Mouse (Mus musculus): ENCODE data around the gene Ndc1. TPM values are rescaled to one million over a fixed set of nuclear protein-coding genes. Genes with fewer than 3 reads are reported as not detected.
A peak's percentile ranks its signal among the peaks of the same experiment; 100 is the strongest.

The Ndc1 gene
- polyA plus RNA-seq, 1 experiment = 13.2 TPM

DNA sequence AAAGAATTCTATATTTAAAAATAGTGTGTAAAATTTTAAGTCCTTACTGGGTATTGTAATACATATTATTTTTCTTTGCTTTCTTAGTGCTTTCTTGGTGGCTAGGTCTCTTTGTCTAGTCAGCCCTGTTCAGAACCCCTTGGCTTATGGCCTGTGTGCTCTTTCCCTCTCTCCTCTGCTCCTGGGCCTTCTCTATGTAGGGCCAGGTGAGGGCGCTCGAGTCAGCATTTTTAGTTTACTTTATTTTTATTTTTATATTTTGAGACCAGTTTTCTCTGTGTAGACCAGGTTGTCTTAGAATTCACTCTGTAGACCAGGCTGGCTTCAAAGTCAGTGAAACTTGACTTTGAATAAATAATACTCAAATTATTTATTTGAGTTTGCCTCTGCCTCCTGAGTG lies 4.7 kb downstream of the Ndc1 start:
- WGBS = 52% methylated on average over 2 of the region's 2 CpGs
- Histone ChIP-seq H3K4me3 (replicated peaks; ENCODE audit: insufficient read depth, low read depth, low read length) (no peak overlapping the region), H3K27me3 (ENCODE audit: control insufficient read depth, insufficient read depth, low read length) (no peaks in the 10 kb centered on the region), H3K27ac (ENCODE audit: insufficient read depth, low read length) (no peak overlapping the region), H3K4me1 (ENCODE audit: control insufficient read depth, insufficient read depth, low read length) (no peaks in the 10 kb centered on the region)
- TF ChIP-seq POLR2A (IDR thresholded peaks at IDR 0.05; ENCODE audit: borderline replicate concordance, insufficient read depth, low read length) (no peak), CTCF (IDR thresholded peaks at IDR 0.05; ENCODE audit: borderline replicate concordance, insufficient read depth, low read depth, low read length) (no peak; the same call in 1 of the 2 replicates)
- DNase-seq = no peak

DNA sequence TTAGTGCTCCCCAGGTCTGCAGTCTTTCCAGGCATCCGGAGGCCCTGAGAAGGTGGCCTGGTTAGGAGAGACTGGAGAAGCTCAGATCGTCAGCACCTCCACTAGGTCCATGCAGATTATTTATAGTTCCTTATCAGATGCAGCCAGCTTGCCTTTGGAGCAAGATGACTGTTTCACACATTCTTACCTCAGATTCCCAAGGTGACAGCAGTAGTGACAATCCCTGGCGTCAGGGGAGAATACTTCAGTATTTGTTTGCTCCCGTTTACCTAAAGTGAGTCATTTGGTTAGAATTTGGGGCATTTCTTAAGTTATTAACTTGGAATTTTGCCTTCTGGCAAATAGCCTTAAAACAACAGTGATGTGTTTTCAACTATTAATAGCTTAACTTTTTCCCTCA lies 7.1 kb downstream of the Ndc1 start:
- Histone ChIP-seq H3K4me1 (ENCODE audit: control insufficient read depth, insufficient read depth, low read length) (no peaks in the 10 kb centered on the region), H3K27me3 (ENCODE audit: control insufficient read depth, insufficient read depth, low read length) (no peaks in the 10 kb centered on the region), H3K4me3 (replicated peaks; ENCODE audit: insufficient read depth, low read depth, low read length) (no peak overlapping the region), H3K27ac (ENCODE audit: insufficient read depth, low read length) (no peak overlapping the region)
- WGBS = 83% methylated on average over 4 of the region's 4 CpGs
- no peak for TF ChIP-seq POLR2A (IDR thresholded peaks at IDR 0.05; ENCODE audit: borderline replicate concordance, insufficient read depth, low read length)
- TF ChIP-seq CTCF (IDR thresholded peaks at IDR 0.05; ENCODE audit: borderline replicate concordance, insufficient read depth, low read depth, low read length) = no peak
- DNase-seq = no peak

DNA sequence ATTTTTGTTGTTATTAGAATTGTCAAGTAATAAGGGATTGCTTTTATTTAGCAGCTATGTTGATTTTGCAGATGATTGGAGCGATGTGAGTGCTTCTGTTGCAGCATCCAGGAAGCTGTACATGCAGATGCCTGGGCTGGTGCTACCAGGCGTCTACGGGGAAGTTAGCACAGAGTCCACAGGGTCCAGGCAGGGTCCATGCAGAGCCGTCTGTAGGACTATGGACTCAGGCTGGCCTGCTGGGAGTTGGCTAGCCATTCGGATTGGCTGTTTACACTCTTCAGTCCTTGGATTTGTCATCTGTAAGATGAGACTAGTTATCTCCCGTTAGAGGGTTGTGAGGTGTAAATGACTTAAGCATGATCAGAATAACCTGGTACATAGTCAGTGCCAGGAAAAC lies 11.4 kb downstream of the Ndc1 start:
- WGBS = 75% methylated on average over 6 of the region's 6 CpGs

DNA sequence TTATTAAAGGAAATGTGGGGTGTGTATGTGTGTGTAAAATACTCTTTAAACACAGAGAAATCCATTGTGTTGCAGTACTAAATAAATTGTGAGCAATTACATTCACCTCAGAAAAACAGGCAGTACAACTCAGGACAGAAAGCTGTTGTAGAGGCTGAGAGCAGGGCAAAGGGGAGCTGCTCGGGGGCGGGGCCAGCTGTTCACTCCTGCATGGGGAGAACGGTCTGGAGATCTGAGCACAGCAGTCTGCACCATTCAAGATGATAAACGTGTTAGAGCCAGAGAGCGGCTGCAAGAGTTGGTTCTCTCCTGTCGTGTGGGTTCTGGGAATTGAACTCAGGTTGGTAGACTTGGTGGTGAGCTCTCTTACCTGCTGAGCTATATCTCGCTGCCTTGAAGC lies 13.3 kb downstream of the Ndc1 start:
- no peak for TF ChIP-seq POLR2A (IDR thresholded peaks at IDR 0.05; ENCODE audit: borderline replicate concordance, insufficient read depth, low read length)
- no peak for TF ChIP-seq CTCF (IDR thresholded peaks at IDR 0.05; ENCODE audit: borderline replicate concordance, insufficient read depth, low read depth, low read length)
- no peaks in the 10 kb centered on the region for H3K27me3 ChIP-seq (ENCODE audit: control insufficient read depth, insufficient read depth, low read length)
- no peaks in the 10 kb centered on the region for H3K4me1 ChIP-seq (ENCODE audit: control insufficient read depth, insufficient read depth, low read length)
- 83% methylated on average over 7 of the region's 7 CpGs for WGBS
- H3K4me3 ChIP-seq (replicated peaks; ENCODE audit: insufficient read depth, low read depth, low read length) = no peak overlapping the region
- no peak for DNase-seq
- no peak overlapping the region for H3K27ac ChIP-seq (ENCODE audit: insufficient read depth, low read length)

More for the DNA sequence above, 11.4 kb downstream of the Ndc1 start:
- H3K4me3 ChIP-seq (replicated peaks; ENCODE audit: insufficient read depth, low read depth, low read length) = no peak overlapping the region
- H3K27ac ChIP-seq (ENCODE audit: insufficient read depth, low read length) = no peak overlapping the region
- H3K4me1 ChIP-seq (ENCODE audit: control insufficient read depth, insufficient read depth, low read length) = no peaks in the 10 kb centered on the region
- DNase-seq = no peak
- H3K27me3 ChIP-seq (ENCODE audit: control insufficient read depth, insufficient read depth, low read length) = no peaks in the 10 kb centered on the region
- TF ChIP-seq CTCF (IDR thresholded peaks at IDR 0.05; ENCODE audit: borderline replicate concordance, insufficient read depth, low read depth, low read length) = no peak
- TF ChIP-seq POLR2A (IDR thresholded peaks at IDR 0.05; ENCODE audit: borderline replicate concordance, insufficient read depth, low read length) = no peak

DNA sequence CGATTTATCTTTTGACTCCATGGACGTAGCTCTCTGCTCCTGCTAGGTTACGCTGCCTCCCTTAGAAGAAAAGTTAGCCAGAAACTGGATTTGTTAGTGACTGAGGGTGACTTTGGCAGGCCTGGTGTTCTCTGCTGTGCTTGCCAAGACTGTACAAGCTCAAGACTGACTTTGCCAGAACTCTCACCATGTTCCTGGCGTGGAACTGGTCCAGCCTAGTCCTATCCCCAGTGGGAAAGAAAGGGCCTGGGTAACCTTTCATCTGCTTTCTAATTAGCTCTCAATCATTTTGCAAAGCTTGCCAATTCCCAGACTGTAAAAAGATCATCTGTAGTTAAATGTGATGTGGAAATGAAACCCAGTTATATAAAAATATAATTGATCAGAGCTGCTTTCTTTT lies 19.5 kb downstream of the Ndc1 start:
- no peaks in the 10 kb centered on the region for H3K27me3 ChIP-seq (ENCODE audit: control insufficient read depth, insufficient read depth, low read length)
- TF ChIP-seq CTCF (IDR thresholded peaks at IDR 0.05; ENCODE audit: borderline replicate concordance, insufficient read depth, low read depth, low read length) = no peak
- no peak for TF ChIP-seq POLR2A (IDR thresholded peaks at IDR 0.05; ENCODE audit: borderline replicate concordance, insufficient read depth, low read length)
- peaks cover 6% of the 10 kb centered on the region for H3K4me1 ChIP-seq (ENCODE audit: control insufficient read depth, insufficient read depth, low read length)
- DNase-seq = peak; percentile 33 to 66
- WGBS = 30% methylated on average over 4 of the region's 4 CpGs
- no peak overlapping the region for H3K4me3 ChIP-seq (replicated peaks; ENCODE audit: insufficient read depth, low read depth, low read length)
- no peak overlapping the region for H3K27ac ChIP-seq (ENCODE audit: insufficient read depth, low read length)

DNA sequence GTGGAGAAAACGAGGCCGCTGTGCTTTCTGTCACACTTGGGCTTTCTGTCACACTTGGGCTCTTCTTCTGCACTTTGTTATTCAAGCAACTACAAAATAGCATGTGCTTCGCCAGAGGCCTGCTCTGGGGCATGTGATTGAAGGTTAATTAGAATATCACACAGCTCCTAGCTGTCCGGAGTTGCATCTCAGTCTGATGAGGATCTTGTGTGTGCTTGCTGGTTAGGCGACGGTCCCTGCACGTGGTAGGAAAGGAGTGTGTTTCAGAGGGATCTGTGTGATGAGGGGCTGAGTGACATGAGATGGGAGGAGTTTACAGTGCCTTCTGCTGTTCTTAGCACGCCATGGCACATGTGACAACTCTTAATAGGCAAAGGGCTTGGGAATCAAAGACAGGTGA lies 19.9 kb downstream of the Ndc1 start:
- no peak for TF ChIP-seq CTCF (IDR thresholded peaks at IDR 0.05; ENCODE audit: borderline replicate concordance, insufficient read depth, low read depth, low read length)
- TF ChIP-seq POLR2A (IDR thresholded peaks at IDR 0.05; ENCODE audit: borderline replicate concordance, insufficient read depth, low read length) = no peak
- 68% methylated on average over 8 of the region's 8 CpGs for WGBS
- Histone ChIP-seq H3K27ac (ENCODE audit: insufficient read depth, low read length) (no peak overlapping the region), H3K27me3 (ENCODE audit: control insufficient read depth, insufficient read depth, low read length) (no peaks in the 10 kb centered on the region), H3K4me1 (ENCODE audit: control insufficient read depth, insufficient read depth, low read length) (peaks cover 6% of the 10 kb centered on the region), H3K4me3 (replicated peaks; ENCODE audit: insufficient read depth, low read depth, low read length) (no peak overlapping the region)
- DNase-seq = no peak

DNA sequence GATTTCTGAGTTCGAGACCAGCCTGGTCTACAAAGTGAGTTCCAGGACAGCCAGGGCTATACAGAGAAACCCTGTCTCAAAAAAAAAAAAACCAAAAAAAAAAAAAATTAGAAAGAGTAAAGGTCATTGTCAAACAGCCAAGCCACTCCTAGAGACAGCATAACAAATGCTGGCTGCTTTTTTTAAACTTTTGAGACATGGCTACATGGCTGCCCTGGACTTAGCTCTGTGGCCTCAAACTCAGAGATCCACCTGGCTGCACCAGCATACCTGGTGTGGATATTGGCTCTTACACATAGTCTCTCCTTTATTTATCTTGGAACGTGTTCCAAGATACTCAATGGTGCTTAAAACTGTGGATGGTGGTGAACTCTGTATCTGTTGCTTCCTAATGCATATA lies 20.7 kb downstream of the Ndc1 start:
- WGBS = 98% methylated on average over 2 of the region's 2 CpGs
- Histone ChIP-seq H3K4me3 (replicated peaks; ENCODE audit: insufficient read depth, low read depth, low read length) (no peak overlapping the region), H3K27ac (ENCODE audit: insufficient read depth, low read length) (no peak overlapping the region), H3K27me3 (ENCODE audit: control insufficient read depth, insufficient read depth, low read length) (no peaks in the 10 kb centered on the region), H3K4me1 (ENCODE audit: control insufficient read depth, insufficient read depth, low read length) (peaks cover 6% of the 10 kb centered on the region)
- TF ChIP-seq CTCF (IDR thresholded peaks at IDR 0.05; ENCODE audit: borderline replicate concordance, insufficient read depth, low read depth, low read length) (no peak), POLR2A (IDR thresholded peaks at IDR 0.05; ENCODE audit: borderline replicate concordance, insufficient read depth, low read length) (no peak)
- DNase-seq = no peak

DNA sequence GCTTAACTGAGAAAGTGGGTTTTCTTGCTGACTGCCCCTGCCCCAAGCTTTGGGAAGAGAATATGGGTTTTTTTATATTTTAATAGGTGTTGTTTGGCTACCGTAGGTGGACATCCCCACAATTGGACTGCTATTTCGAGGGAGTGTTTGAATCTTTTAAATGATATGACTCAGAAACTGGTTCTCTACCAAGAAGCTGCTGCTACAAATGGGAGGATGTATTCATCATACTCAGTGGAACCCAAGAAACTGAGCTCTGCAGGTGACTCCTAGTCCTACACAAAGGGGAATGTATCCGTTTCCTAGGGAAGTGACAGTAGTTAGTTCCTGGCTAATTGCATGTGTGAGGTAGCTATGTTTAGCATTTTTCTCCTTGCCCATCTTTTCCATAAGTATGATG lies 21.8 kb downstream of the Ndc1 start:
- H3K4me3 ChIP-seq (replicated peaks; ENCODE audit: insufficient read depth, low read depth, low read length) = no peak overlapping the region
- WGBS = 98% methylated on average over 3 of the region's 3 CpGs
- TF ChIP-seq CTCF (IDR thresholded peaks at IDR 0.05; ENCODE audit: borderline replicate concordance, insufficient read depth, low read depth, low read length) = no peak
- no peak for TF ChIP-seq POLR2A (IDR thresholded peaks at IDR 0.05; ENCODE audit: borderline replicate concordance, insufficient read depth, low read length)
- no peaks in the 10 kb centered on the region for H3K27me3 ChIP-seq (ENCODE audit: control insufficient read depth, insufficient read depth, low read length)
- peaks cover 6% of the 10 kb centered on the region for H3K4me1 ChIP-seq (ENCODE audit: control insufficient read depth, insufficient read depth, low read length)
- DNase-seq = no peak
- H3K27ac ChIP-seq (ENCODE audit: insufficient read depth, low read length) = no peak overlapping the region
